Mouse (Mus musculus): ENCODE data around the gene Scaf4.
"Not testable (repeated sequence)": the region's sequence is repeated elsewhere in the genome, so short reads cannot be mapped to it uniquely, and the experiment has no call there.

The Scaf4 gene

DNA sequence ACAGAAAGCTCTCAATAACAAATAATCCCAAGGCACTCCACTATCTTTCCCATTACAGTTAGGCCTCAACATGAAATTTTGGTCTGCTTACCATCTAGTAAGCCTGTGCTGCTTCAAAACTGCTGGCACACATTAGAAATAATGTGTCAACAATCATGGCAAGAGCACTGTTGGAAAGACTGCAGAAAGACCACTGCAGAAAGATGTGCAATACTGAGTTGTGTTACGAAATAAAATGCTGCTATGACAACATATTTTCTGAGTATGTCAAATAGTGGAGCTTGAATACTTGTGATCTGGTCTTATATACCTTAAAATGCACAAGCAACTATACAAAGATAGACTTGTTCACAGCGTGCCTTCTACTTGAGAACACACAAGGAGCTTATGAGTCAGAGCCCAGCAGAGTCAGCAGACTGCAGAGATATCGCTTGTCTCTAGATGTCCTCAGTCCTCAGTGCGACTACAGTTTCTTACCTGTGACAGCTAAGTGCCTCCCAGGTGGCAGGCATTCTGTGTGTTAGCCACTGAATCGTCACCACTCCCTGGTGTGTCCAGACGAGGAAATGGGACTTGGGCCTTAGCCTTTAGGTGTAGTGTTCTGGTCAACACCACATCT is 45.1 kb downstream of the Scaf4 start:
- DNase-seq (ENCODE audit: low read depth, low spot score), result no peak

DNA sequence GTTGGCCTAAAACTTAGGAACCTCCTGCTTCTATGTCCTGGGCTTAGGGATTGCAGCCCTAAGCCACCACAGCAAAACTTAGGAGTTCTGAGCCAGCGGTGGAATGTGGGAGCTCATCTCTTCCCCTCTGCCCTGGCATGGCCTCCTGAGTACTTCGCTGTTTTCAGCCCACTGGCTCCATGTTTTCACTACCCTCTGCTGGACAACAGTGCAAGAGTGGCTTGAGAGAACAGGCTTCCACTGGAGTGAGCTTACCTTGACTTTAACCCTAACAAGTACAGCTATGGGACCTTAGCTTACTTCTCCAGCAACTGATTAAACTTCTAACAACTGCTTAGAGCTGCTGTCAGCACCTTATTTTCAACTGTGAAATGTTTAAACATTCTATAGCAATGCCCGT is 49.1 kb downstream of the Scaf4 start:
- no peak for DNase-seq (ENCODE audit: low read depth, low spot score)

DNA sequence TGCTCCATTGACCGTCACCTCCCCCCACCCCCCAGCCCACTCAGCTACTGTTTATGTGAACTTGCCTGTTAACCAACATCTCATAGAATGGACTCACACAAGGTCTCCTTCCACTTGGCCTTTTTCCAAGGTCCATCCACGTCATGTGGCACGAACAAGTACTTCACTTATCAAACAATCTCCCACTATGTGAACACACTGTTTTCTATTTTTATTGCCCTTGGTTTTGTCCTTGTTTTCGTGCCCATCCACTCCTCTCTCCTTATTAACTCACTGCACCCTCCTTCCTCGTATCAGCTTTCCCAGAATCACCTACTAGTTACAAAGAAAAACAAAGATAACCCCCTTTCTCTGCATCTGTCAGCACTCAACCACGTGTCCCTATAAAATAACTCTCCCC is 49.7 kb downstream of the Scaf4 start:
- no peak for DNase-seq (ENCODE audit: low read depth, low spot score)

DNA sequence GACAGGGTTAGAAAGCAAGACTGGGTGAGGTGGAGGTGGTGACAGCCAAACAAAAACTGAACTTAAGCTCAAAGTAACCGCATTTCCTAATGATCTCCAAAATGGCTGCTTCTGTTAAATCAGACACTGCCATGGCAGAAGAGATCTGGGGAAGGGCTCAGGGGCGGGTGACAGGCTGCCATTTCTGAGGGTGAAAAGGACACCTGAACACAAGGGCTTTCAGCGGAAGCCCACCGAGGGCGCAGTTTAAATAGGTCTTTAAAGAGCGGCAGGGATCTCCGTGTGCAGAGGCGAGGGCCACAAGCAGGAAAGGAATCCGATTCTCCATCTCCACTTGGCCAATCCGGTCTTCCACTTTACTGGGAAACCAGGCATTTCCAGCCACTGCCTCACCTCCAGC is 50.6 kb downstream of the Scaf4 start:
- DNase-seq (ENCODE audit: low read depth, low spot score), result no peak

DNA sequence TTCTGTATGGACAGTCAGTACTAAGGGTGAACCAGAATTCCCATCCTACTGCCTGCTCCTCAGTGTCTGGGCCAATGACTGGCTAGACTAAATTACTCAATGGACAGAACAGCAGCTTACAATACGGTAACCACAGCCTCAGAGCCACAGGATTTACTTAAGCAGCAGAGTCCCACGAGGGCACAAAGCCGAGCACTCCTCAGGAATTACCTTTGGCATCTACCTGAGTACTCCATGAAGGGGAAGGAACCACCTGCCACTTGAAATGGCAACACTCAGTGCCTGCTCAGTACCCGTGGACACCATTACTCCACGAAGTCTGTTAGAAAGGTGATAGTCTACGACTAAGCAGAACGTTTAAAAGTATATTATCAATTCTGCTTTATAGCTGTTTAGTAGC is 53.0 kb downstream of the Scaf4 start:
- DNase-seq (ENCODE audit: low read depth, low spot score), result no peak

DNA sequence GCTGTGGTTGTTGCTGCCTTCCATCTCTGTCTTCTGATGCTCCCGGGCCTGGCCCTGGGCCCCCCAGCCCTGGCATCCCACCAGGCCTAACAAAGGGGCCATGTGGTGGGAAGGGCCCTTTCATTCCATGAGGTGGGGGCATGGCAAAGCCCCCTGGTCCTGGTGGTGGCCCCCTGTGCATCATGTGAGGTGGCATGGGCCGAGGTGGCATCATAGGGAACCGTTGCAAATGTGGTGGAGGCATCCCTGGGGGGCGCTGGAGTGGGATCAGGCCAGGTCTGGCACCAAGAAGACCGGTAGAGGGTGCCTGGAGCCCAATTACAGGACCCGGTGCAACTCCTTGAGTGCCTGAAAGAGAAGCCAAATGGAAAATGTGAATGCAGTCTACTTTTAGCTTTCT is 54.4 kb downstream of the Scaf4 start:
- no peak for DNase-seq (ENCODE audit: low read depth, low spot score)

DNA sequence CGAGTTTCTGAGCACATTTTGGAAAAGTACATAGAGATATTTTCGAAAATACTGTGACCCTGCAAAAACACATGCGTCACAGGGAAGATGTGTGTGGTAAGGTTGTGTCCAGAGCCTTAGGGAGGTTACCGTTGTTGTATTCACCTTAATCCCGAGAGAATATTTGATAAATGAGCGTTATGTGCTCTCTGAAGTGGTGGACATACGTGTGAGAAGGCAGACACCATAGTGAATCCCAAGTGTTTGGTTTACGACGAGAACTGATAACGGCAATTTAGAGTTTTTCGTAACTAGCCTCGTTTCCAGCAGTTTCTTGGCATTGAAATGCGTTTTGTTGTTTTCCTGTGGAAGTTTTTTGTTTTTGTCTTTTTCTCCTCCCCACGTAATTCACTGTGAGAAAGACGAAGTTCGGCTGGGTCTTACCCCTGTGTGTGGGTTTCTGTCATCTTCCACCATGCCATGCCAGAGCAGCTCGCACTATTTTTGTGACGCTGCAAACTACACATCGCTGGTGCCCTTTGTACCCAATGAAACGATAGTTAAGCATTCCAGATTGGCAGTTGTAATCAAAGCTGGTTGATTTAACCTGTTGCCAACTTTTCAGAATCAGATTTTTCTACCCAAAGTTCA is 62.7 kb downstream of the Scaf4 start:
- no peak for DNase-seq (ENCODE audit: low read depth, low spot score)

DNA sequence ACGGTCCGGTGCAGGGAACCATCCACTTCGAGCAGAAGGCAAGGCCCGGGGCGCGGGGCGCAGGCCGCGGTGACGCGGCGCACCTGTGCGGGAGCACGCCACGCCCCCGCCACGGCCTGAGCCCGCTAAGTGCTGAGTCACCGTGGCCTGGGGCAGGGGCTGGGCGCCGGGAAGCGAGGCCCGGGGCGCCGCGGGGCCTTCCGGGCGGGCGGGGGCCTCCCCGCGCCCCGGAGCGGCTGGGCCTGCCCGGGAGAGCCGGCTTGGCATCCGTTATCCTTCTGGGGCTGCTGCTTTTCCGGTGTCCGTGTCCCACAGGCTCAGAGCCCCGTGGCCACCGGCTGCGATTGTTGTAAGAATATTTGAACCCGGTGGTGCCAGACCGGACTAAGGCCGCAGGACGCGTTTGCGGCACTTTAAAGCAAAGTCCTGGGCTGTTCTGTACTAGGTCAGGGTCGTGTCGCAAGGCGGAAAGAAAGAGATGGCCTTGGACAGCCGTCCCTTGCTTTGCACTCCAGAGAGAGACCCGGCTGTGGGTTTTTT is 63.3 kb downstream of the Scaf4 start:
- peak; percentile 13 for DNase-seq (ENCODE audit: low read depth, low spot score)

DNA sequence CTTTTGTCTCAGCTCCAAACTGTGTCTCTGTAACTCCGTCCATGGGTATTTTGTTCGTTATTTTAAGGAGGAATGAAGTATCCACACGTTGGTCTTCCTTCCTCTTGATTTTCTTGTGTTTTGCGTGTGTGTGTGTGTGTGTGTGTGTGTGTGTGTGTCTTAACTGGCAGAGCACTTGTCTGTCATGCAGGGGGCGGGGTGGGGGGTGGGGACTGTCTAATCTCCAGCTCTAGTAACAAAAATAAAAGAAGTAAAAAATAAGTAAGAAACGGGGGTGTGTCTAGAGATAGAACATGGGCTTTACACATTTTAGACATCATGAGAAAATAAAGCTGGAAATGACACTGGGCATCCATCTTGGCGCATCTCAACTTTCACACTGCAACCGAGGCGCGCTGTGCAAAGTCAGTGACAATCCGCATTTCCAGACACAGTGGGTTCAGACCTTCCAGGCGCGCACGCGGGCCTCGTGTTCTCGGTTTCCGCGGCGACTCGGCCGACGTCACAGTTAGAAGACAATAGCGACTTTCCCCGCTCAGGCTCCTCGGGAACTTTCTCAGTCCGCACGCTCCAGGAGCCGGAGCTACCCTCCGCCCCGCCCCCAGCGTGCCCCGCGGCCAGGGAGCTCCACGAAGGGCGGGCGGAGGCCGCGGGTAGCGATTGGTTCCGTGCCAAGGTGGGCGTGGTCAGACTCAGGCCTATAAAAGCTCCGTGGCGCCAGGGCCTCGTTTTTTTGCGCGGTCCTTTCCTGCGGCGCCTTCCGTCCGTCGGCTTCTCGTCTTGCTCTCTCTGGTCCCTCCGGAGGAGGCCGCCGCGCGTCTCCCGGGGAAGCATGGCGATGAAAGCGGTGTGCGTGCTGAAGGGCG is 64.0 kb downstream of the Scaf4 start, which contains the start of gene Sod1:
Sod1 (plus strand) TSS at position 729 of the 866 bp plus-strand sequence.
- peak; percentile 90 for DNase-seq (ENCODE audit: low read depth, low spot score)

DNA sequence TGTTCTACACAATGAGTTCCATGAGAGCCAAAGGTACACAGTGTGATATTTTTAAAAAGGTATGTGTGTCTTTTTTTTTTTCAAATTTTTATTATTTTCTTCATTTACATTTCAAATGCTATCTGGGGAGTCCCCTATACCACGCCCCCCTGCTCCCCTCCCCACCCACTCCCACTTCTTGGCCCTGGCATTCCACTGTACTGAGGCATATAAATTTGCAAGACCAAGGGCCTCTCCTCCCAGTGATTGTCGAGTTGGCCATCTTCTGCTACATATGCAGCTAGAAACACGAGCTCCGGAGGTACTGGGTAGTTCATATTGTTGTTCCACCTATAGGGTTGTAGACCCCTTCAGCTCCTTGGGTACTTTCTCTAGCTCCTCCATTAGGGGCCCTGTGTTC is 64.9 kb downstream of the Scaf4 start:
- not testable (repeated sequence) for DNase-seq (ENCODE audit: low read depth, low spot score)

DNA sequence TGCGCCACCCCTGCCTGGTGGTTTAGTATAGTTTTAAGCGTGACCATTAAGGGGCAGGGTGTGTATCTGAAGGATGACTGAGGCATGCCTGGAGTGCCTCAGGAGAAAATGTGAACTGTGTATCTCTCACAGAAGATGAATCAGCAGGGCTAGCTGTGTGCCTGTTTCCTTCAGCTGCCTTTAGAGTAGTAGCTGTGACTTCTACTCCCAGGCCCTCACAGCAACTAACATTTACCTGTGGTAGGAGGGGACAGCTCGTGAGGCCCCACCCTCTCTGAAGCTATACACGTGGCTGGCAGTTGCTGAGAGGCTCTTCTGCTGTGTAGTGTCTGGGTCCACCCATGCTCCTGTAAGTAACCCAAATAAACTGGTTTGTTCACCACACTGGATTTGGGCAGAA is 66.4 kb downstream of the Scaf4 start:
- DNase-seq (ENCODE audit: low read depth, low spot score), result no peak

DNA sequence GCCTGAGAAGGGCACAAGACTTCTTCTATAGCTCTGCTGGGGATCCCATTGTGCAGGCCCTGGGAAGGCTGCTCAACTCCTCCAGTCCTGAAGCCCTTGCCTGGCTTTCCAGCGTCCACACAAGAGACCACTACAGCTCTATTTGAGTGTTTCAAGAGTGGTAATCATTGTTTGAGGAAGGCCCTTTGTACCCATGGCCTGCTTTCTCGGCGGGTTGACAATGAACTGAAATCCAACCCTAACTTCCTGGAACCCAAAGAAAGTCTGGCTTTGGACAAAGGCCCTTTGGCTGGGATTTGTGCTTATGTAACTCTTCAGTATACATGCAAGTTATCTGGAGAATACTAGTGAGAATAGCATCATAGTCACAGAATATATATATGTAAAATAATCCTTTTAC is 66.9 kb downstream of the Scaf4 start:
- no peak for DNase-seq (ENCODE audit: low read depth, low spot score)

DNA sequence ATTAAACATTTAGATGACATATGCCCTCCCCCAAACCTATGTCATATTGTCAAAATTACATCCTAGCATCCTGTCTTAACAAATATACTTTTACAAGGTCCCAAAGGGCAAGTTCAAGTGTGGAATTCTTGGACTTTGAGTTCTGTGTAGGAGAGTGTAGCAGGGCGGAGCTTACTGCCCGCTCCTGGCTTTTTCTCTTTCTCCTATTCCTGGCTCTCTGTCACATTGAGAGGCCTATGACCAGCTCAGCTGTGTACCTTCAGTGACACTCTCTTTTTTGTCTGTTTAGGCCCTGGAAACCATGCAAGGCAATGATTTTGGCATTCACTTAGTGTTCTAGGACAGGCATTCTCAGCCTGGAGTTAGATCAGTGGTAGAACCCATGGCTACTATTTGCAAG is 67.9 kb downstream of the Scaf4 start:
- DNase-seq (ENCODE audit: low read depth, low spot score), result no peak

DNA sequence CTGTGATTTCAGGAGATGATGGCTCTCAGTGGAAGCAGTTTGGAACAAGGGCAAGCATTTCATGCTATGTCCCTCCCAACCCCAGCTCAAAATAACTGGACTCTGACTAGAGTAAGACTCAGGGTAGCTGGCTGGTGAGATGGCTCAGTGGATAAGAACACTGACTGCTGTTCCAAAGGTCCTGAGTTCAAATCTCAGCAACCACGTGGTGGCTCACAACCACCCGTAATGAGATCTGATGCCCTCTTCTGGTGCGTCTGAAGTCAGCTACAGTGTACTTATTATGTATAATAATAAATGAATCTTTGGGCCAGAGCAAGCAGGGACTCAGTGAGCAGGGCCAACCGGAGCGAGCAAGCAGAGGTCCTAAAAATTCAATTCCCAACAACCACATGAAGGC is 68.4 kb downstream of the Scaf4 start:
- DNase-seq (ENCODE audit: low read depth, low spot score), result not testable (repeated sequence)

DNA sequence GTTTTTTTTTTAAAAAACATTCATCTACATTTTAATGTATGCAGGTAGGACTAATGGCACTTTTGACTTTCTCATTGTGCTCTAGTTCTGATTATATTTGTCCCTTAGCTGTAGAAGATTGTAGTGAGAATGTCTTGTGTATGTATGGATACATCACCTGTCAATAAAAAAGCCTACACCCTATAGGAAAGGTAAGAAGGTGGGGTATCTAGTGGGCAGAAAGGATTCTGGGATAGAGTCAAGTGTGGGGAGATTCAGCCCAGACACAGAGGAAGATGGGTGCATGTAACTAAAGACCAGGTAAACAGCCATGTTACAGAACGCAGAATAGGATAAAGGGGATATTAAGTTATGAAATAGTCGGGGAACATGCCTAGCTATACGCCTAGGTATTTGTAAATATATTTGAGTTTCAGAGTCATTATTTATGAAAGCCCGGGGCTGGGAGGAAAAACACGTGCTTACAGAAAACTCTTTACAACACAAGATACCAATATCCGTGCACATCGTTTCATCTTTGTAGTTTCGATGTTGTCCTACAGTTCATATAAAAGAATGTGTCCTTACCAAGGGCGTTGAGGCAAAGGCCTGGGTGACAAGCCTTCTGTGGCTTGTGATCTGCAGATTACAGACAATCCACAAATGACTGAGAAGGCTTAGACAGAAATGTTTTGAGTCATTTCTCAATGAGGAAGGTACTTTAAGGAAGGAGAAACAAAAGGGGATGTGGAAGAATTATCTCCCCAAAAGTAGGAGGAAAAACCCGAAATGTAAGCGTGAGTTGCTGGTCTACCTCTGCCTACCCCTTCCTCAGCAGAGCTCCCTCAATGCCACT is 69.4 kb downstream of the Scaf4 start:
- DNase-seq (ENCODE audit: low read depth, low spot score), result no peak

DNA sequence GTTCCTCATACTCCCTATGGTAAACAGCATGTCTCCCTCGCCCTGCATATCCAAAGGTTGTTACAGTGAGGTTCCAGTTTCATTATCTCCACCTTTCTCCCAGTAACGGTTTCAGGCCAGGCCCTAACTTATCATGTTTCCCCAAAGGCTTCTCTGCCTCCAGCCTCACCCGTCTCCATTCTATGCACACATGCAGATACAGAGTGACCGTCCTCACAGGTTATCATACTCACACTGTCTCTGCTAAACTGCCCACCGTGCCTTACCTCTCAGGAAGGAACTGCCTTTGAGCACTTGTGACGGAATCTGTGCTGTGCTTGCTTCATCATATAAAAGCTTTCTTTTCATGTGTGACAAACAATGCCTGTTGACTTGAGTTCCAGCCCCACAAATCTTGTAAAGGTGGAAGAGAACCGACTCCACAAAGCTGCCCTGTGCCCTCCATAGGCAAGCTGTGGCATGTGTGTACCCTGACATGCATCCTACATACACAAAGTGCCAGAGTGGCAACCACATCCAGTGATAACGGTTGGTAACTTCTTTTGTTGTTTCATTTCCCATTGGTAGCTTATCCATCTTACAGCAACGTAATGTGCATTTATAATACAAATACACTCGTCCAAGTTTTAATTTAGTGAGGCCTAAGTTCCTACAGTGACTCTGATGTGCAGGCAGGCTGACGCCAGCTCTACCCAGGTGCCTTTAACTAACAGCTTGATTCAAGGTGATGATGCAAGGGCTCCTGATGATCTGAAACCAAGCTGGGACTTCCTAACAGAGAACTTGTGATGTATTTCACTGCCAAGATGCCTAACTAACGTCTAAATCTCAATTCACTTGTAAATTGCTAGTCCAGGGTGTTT is 70.6 kb downstream of the Scaf4 start:
- no peak for DNase-seq (ENCODE audit: low read depth, low spot score)

DNA sequence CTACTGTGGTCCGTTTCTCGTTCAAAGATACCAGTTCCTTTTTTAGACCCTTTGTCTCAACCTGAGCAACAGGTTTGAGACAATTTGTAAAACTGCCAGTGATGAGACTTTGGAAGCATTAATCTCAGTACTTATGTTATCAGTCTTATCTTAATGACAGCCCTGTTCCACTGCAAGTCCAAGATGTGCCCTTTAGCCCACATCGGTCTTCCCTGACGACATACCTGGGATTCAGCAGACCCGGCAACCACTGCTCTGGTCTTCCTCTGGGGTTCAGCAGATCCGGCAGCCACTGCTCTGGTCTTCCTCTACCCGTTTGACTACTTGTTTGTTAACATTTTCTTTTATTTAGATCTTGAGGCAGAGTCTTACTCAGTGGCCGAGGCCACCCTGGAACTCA is 72.5 kb downstream of the Scaf4 start:
- DNase-seq (ENCODE audit: low read depth, low spot score), result no peak

DNA sequence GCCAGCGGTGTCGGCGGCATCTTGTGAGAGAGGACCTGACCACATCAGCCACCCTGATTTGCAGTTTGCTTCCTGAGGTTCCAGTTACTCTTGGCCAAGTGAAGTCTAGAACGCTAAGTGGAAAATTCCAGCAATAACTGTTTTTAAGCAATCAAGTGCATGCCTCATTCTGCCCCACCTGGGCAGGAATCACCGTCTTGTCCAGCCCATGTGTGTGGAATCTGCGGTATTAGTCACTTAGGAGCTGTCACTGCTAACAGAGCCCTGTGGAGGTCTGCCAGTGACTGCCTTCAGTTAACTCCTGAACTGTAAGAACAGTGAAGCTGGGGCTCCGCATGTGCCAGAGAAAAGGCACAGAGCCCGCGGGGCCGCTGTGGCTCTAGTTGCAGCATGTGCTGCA is 73.6 kb downstream of the Scaf4 start:
- no peak for DNase-seq (ENCODE audit: low read depth, low spot score)

DNA sequence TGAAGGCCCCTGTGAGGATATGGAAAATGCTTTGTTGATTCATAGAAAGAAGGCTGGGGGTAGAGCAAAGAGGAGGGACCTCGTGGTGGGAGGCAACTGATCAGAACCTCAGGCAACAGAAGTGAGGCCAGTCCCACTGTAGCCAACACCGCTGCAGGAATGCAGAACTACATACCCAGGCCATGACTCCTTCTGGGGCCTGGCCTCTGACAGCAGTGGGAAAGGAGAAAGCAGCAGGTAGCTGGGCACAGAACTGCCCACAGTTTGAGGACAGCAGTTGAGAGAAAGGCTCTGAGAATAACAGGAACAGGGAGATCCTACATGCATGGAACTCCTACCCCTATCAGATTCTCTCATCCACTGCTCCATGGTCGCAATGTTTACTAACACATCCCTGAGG is 75.3 kb downstream of the Scaf4 start:
- DNase-seq (ENCODE audit: low read depth, low spot score), result no peak

DNA sequence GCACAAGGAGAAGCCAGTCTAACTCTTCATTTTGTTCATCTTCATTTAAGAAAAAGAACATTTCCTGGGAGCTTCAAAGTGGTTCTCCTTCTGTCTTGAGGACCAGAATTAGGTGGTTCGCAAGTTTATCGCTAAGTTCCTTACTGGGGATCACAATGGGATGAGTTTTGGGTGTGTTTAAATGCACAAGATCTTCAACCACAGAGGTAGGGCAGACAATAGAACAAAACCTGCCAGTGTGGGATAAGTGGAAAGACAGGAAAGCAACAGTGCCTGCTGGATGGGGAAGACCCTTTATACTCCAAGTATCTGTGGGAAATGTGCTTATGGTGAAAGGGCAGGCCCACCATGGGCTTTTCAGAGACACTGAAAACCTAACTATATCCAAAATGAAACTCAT is 79.4 kb downstream of the Scaf4 start:
- no peak for DNase-seq (ENCODE audit: low read depth, low spot score)

Measured in retina, adult 2 months (tissue).